ENCODE assay signal across 8 mouse cellular contexts in the genomic region with DNA sequence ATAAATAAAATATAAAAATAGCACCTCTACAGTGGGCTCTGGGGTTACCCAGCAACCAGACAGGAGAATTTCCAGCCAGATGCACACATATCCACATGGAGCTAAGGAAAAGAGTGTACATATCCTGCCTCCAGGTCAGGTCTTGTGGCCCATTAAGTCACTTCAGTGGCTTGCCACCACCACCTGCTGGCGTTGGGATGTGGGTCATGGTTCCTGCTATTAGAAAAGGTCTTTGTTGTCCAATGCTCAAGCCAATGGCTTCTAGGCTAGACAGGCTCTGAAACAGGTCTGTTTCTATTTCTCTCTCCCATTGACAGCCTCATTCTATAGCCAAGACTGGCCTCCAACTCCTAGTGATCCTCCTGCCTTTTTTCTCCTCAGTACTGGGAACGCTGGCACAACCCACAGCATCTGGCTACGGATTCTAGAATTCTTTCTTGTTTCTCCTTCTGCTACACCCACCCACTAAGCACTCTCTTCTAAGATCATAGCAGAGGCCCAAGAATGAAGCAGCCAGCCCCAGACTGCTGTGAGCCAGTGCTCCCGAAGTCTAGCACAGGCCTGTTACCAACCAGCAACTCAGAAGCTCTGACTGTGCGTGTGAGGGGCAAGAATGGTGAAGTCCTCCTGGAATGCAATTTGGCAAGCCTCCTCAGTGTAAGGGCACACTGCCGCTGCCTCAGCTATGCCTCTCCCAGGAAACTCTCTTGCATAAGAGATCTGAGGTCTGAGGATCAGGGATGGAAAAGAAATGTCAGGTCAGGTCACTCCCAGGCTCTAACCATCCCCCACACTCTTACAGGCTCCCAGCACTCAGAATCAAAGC. TPM values are rescaled to one million over a fixed set of nuclear protein-coding genes. Genes with fewer than 3 reads are reported as not detected.
DNase-seq lines count a peak whose midpoint lies in the region; ATAC-seq lines count a peak whose summit lies in the region.
"Had no signal": no experiment of that assay in that cellular context is flagged by ENCODE, and none has a peak within 500 bp of the region (broad histone marks: within the 10 kb centered on the region; RNA-seq: fewer than 3 reads in every experiment).

No protein-coding gene starts in this region.

- WGBS in kidney, embryonic 14.5 days: 86% methylated on average over 6 of the region's 6 CpGs

- H3K27me3 ChIP-seq in kidney, embryonic 14.5 days (ENCODE audit: control insufficient read depth, insufficient read depth, low read length): no peaks in the 10 kb centered on the region

- ATAC-seq in kidney, embryonic 14.5 days (ENCODE audit: low FRiP score, low TSS enrichment): no peak

- no peaks in the 10 kb centered on the region; the same call in 1 of the 2 replicates for H3K36me3 ChIP-seq in kidney, embryonic 14.5 days (ENCODE audit: control insufficient read depth, insufficient read depth, low read length)

- H3K9ac ChIP-seq in kidney, embryonic 14.5 days (ENCODE audit: low read depth, low read length): no peak overlapping the region

- peak; percentile 67 for DNase-seq in kidney, adult 9 months
- DNase-seq in adipocyte (ENCODE audit: low spot score): peak; percentile 80
- DNase-seq in fat pad, adult 2 months (ENCODE audit: extremely low read depth, low read depth, low spot score): peak; percentile 83
- DNase-seq in lung, adult 18-20 months: peak; percentile 66 to 76
- DNase-seq in spleen, postnatal 14 days (ENCODE audit: low spot score in 2 of 2): no peak
- no peak for DNase-seq in ovary, postnatal 36 days (ENCODE audit: low spot score)

- H3K4me2 ChIP-seq in kidney, embryonic 14.5 days (replicated peaks; ENCODE audit: low read depth, low read length): no peak overlapping the region

- no peak overlapping the region for H3K27ac ChIP-seq in kidney, embryonic 14.5 days (ENCODE audit: low read depth, low read length)

- no peaks in the 10 kb centered on the region for H3K9me3 ChIP-seq in kidney, embryonic 14.5 days (ENCODE audit: control insufficient read depth, low read length)

- H3K4me1 ChIP-seq in kidney, embryonic 14.5 days (ENCODE audit: control insufficient read depth, insufficient read depth, low read length): no peaks in the 10 kb centered on the region

- no peak overlapping the region for H3K4me3 ChIP-seq in kidney, embryonic 14.5 days (ENCODE audit: low read length)

RNA-seq across cellular contexts. Expression of a gene that starts 19.4 kb away (rescaled TPM):
- polyA plus RNA-seq in kidney, embryonic 14.5 days (2014; fragmentation: Nextera tagmentation; extraction: Ambion mirVana): 6.9 and 10.0 TPM in 2 replicates

RNA-seq across cellular contexts. Expression of a gene that starts 33.3 kb away (rescaled TPM):
- polyA plus RNA-seq in kidney, embryonic 14.5 days (2014; fragmentation: Nextera tagmentation; extraction: Ambion mirVana): 0.04 and 0.07 TPM in 2 replicates
- polyA plus RNA-seq: large intestine, adult 2 months had no signal

Comparison
In these comparisons a context has a peak if more than half of its experiments do, and no peak if none do; other contexts are left out.
1. DNase-seq: peak in kidney, adult 9 months (single experiment), adipocyte (single experiment), fat pad, adult 2 months (single experiment) and lung, adult 18-20 months (2 of 2); none in spleen, postnatal 14 days (0 of 2) and ovary, postnatal 36 days (single experiment).